Mouse (Mus musculus): ENCODE data around the gene Ifrd1.
"Not testable (repeated sequence)": the region's sequence is repeated elsewhere in the genome, so short reads cannot be mapped to it uniquely, and the experiment has no call there.

The Ifrd1 gene

DNA sequence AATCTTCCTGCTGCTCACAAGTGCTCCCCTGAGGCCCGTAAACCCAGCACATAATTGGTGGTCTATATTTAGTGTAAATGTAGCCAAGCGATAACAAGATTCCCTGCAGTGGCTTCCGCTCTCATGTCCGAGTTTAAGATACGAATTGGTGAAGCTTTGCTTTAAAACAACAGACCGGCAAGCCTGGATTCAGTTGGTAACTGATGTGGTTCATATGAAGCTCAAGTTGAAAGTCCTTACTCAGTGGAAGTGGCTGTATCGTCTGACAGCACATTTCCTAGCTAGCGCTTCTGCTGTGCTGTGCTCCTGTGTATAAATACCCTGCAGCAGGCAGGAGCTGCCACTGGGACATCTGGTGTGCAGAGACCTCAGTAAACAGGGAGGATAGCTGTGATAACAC lies 49.0 kb downstream of the Ifrd1 start, which contains the start of gene Lsmem1:
TSS of gene Lsmem1 (minus strand) at position 189 of the 400 bp plus-strand sequence.
- no peak for DNase-seq (ENCODE audit: low read depth, low spot score)

DNA sequence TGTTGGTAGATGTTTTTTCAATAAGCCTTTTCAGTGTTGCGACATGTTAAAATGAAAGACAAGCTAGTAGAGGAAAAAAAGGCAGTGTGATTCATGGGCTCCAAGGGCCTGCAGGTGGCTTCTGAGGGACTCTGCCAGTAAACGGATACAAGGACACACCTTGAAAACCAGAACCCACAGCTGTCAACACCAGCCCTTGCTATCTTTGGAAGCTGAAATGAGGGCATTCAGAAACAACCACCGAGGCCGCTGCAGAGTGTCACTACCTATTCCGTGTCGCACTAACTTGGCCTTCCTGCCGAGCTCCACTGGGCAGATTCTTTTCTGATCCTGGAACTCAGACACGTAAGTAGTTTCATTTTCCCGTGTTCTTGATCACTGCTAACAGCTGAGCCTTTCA lies 49.9 kb downstream of the Ifrd1 start:
- no peak for DNase-seq (ENCODE audit: low read depth, low spot score)

DNA sequence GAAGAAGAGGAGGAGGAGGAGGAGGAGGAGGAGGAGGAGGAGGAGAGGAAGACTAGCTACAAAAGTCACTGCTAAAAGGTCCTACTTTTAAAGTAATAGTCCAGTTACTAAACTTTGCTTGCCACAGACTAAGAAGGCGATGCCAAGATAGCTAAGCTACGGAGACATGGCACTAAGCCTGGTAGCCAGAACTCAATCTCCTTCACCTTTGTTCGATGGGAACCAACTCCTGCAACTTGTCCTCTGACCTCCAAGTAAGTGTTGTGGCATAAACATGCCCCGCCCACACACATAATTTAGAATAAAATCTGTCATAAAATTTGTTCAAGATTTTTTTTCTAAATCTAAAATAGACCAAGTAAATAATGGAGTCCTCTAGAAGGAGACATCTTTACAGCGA lies 50.3 kb downstream of the Ifrd1 start:
- no peak for DNase-seq (ENCODE audit: low read depth, low spot score)

DNA sequence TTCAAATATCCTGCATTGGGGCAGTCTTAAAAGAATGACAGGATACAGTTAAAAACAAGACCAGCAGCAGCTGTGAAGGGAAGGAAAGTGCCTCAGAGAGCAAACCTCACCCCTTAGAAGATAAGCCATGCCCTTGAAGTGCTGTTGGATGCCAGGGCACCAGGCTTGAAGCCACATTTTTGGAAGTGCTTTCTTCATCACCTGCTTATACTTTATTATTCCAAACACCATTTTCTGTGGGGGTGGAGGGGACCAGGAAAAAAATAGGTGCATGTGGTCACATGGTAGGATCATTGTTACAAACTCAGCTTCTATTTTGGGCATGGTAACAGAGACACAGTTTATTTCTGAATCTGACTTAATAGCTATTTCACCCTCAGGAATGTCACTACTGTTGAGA lies 50.8 kb downstream of the Ifrd1 start:
- DNase-seq (ENCODE audit: low read depth, low spot score), result no peak

- no peak for DNase-seq (ENCODE audit: low read depth, low spot score)
Measured at GRCm38 (mm10) chr12:40185474-40185873, 62.8 kb downstream of the Ifrd1 start.

GRCm38 (mm10) chr12:40177089-40177488 lies 71.2 kb downstream of the Ifrd1 start:
- DNase-seq (ENCODE audit: low read depth, low spot score), result no peak

- no peak for DNase-seq (ENCODE audit: low read depth, low spot score)
Measured at GRCm38 (mm10) chr12:40176158-40176557, 72.1 kb downstream of the Ifrd1 start.

DNA sequence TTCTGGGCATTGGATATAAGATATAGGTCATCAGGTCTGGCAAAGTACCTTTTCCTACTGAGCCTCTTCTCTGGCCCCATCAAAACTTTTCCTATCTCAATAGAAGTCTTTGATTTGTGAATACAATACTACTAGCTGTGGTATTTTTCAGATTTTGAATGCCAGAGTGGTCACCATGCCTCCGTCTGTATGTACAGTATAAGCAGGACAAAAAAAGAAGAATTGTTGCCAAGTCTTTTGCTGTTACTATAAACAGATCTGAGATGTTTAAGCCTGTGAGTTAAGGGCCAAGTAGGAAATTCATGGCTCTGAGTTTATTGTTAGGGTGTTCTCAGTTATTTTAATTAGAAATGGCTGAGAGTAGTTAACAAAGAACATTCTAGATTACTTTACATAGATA lies 73.1 kb downstream of the Ifrd1 start:
- DNase-seq (ENCODE audit: low read depth, low spot score), result not testable (repeated sequence)

DNA sequence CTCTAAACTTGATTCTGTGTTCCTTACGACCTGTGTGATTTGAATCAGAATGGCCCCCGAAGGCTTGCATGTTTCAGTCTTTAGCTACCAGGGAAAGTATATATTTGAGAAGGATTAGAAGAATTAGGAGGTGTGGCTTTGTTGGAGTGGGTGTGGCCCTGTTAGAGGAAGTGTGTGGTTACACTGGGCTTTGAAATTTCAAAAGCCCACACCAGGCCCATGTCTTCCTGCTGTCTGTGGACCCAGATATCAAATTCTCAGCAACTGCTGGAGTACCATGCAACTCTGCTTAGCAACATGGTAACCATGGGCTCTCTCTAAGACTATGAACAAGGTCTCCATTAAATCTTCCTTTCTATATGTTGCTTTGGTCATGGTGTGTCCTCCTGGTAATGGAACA lies 76.7 kb downstream of the Ifrd1 start:
- no peak for DNase-seq (ENCODE audit: low read depth, low spot score)

GRCm38 (mm10) chr12:40169675-40170074 lies 78.6 kb downstream of the Ifrd1 start:
- DNase-seq (ENCODE audit: low read depth, low spot score), result no peak

DNA sequence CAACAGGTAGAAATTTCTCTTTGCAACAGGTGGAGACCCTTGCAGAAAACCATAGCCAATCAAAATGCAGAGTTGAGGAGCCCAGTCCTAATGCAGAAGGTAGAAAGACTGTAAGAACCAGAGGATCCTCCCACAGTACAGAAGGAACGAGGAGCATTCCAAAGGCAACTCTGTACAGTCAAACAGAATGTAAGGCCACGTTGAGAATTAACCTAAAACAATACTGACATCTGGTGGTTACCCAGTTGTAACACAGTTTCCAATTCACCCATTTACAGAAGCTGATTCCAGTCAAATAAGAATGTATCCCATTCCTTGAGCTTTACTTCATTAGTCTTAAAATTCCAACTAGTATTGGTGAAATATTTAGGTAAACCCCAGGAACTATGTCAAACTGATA lies 83.7 kb downstream of the Ifrd1 start:
- peak; percentile 4 for DNase-seq (ENCODE audit: low read depth, low spot score)

DNA sequence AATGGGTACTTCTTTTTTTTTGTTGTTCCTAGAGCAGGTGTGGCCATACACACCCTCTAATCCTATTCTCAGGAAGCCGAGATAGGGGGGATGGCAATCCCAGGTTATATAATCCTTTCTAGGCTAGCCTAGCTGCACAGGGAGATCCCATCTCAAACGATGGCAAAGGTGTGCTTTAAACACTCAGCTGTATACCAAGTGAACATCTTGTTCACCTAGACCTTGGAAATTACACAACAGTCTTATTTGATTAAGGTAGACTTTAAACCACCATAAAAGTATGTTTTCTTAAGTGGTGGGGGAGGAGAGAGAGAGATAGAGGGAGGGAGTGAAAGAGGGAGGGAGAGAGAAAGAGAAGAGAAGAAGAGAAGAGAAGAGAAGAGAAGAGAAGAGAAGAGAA lies 87.5 kb downstream of the Ifrd1 start:
- no peak for DNase-seq (ENCODE audit: low read depth, low spot score)

GRCm38 (mm10) chr12:40154188-40154587 lies 94.1 kb downstream of the Ifrd1 start:
- DNase-seq (ENCODE audit: low read depth, low spot score), result no peak

DNA sequence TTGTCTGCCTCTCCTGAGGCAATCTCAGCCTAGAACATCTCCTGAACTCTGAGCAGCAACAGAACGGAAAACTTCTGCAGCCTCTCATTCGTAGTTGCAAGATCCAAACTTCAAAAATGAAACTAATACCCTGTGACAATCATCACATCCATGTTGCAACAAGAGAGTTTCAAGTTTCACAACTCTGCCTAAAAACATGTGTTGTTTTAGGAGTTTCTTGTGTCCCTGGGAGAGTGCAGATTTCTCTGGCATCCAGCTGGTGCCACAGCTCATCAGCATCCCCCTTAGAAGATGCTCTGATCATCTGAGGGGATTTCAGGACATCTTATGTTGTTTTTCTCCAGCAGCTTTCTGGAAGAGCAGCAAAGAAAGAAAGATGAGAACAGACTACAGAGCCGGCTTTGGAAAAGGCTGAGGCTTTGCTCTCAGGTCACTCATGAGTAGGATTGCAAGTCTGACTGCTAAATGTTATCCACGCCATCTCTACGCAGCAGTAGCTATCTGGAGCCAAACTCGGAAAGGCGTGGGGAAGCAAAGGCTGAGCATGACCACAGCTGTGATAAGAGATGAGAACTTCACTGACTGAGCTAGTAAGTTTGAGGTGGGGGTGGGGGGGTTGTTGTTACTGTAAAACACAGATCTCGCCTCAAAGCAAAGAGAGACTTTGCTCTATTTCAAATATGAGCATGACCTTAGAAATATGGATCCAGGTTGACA lies 95.8 kb downstream of the Ifrd1 start:
- DNase-seq (ENCODE audit: low read depth, low spot score), result no peak

Measured in embryo, embryonic 11.5 days (tissue).